Mouse (Mus musculus): ENCODE results near the gene Tpr.

Tpr gene

DNA sequence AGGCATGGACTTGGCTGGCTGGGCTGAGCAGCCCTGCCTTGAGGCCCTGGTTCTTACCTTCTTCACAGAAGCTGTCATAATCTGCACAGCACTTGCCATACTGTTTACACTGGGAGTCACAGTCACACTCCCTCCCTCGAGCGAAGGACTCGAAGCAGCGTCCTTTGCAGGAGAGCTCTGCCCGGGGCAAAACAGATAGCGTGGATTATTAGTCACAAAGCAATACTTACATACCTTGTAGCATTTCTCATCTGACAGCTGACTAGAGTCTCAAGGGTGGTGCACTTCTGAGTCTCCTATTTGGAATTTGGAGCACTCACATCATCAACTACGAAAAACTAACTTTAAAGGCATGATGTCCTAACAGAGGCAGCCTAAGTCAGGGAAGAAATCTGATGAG, 68.0 kb downstream of the Tpr start:
- DNase-seq (ENCODE audit: low read depth, low spot score), result no peak

DNA sequence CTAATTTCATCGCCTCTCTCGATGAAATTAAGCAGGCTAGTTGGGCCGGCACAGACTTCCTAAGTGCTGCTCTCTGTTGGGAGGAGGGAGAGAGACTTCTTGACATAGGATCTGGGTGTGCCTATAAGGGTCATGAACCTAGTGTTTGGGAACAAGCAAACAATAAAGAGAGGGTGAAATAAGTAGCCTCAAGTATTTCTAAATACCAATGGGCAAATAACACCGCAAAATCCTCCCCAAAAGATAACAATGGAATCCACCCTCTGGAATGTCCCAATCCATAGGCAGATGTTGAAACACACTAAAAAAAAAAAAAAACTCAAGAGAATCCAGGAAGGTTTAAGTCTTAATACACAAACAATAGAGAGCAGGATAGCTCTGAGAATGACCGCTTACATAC, 70.4 kb downstream of the Tpr start:
- no peak for DNase-seq (ENCODE audit: low read depth, low spot score)

DNA sequence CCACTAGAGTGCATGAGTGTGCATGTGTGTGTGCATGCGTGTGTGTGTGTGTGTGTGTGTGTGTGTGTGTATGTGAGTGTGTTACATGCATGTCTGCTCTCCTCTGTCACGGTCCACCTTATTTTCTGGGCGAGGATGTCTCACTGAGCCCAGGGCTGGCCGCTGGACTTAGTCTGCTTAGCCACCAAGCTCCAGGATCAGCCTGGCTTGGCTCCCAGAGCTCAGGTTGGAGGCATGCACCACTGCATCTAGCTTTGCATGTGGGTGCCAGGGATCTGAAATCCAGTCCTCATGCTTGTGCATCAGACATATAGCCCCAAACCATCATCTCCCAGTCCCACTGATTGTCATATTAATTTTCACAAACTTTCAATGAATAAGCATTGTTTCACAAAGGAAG, 71.1 kb downstream of the Tpr start:
- DNase-seq (ENCODE audit: low read depth, low spot score), result no peak

DNA sequence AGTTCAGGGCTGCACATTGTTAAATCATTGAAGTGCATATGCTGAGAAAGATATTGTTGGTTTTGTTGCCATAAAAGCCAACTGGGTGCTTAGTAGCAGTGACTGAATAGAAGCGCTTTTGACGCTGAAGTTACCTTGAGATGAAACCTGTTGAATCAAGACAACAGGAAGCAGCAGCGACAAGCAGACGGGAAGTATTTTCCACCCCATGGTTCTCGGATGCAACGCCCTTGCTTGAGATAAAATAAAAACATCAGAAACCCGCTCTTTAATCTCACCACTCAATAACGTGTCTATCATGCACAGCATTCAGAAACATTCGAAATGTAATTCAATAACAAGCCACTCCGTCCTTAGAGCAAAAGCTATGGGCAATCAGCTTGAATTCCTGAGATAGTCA, 72.7 kb downstream of the Tpr start:
- DNase-seq (ENCODE audit: low read depth, low spot score), result peak; percentile 69

DNA sequence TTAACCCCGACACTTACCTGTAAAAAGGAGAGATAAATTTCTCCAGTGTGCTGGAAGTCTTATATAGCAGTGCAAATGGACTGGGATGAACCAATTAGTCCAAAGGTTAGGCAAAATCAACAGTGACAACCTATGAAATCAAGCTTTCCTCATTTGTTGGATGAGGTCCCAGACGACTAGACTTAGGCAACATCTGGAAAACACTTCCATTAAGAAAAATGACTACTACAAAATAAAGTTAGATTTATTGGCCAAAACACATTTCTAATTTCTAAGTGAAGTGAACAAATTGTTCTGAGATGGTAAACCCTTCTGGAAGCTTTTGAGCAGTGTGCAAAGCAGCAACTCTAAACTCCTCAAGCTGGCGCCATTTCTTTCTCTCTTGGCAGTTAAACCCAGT, 73.5 kb downstream of the Tpr start, which contains the start of gene Prg4:
Gene Prg4 (minus strand): TSS at position 34 of the 400 bp plus-strand sequence.
- no peak for DNase-seq (ENCODE audit: low read depth, low spot score)

DNA sequence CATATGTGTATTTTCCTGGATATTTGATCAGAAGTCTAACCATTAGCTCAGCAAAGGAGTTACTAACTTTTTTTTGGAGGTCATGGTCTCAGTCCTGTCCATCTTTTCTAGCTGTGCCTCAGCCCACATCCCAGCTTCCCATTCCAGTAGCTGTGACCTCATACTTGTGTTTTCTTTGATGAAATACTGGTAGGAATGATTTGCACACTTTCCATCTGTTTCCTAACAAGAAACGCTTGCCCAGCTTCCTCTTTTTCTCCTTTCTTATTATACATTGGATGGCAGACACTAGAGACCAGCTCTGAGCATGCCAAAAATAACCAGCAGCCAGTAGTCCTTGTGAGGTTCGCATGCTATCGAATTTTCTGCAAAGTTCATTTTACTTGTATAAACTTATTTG, 77.4 kb downstream of the Tpr start:
- no peak for DNase-seq (ENCODE audit: low read depth, low spot score)

DNA sequence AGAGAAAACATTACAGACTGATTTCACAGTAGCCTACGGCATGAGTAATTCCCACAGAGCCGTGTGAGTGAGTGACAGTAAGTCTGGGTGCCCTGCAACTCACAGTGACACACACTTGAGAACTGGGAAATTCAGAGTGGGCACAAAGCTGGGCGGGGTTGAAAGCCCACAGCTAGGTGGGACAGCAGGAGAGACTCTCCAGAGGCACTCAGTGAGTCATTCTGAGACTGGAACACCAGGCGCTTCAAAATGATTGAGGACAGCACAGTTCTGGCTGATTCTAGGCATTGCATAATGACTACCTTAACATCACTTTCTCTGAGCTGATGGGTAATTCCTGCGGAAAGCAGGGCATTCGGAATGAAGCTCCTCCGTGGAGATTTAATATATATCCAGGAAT, 79.9 kb downstream of the Tpr start:
- DNase-seq (ENCODE audit: low read depth, low spot score), result no peak

DNA sequence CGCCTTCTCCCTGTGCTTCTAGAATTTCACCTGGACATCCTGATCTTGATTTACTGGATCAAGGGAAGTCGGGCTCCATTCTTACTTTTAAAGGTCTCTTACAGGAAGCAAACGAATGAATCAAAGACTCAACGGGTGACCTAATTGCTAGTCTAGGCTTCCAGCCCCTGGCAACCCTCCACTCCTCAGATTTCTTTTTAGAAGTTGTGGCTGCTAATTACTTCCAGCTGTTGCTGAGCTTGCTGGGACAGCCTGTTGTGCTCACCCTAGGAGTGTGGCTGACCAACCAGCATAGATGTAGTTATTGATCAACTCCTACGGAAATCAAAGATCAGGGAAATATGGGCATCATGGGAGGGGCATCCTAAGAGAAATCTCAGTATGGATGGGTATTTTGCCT, 88.0 kb downstream of the Tpr start:
- no peak for DNase-seq (ENCODE audit: low read depth, low spot score)

DNA sequence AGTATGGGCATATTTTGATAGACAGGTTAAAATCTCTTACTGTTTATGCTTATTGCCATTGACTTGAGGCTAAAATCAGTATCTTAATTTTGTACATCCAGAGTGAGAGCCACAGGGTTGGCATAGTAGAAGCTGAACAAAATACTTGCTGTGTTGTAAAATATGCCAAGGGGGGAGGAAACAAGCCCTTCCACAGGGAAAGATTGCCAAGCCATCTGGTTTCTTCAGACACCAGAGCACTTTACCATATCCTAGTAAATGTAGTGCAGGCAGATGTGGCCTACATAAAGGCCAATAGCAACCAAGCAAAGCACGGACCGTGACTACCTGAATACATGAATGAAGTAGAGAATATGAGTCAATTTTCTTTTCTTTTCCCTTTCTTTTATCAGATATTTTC, 96.5 kb downstream of the Tpr start:
- no peak for DNase-seq (ENCODE audit: low read depth, low spot score)

DNA sequence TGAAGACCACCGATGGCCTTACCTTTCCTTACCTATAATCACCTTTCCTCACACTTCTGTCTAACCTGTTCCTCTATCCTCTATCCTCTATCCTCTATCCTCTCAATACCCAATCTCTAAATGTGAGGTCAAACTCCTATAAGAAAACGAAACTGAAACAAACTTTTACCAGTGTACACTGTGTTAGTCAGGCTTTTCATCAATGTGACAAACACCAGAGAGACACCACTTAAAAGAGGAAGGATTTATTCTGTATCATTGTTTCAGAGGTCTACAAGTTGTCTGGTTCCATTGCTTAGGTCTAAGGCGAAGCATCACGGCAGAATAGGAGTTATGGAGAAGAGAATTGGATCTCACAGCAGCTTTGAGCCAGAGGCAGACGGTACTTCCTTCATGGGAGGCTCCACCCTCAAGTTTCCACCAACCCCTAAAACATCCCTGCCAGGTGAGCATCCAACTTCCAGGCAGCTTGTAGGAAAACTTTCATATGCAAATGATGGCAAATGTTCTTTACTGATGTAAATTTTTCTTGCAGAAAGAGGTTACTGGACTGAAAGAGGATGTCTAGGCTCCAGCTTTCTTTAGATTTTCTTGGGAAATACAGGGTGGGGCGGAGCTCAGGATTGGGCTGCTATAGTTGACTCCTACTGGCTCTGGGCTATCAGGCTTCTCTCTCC, 104.1 kb downstream of the Tpr start:
- peak; percentile 23 for DNase-seq (ENCODE audit: low read depth, low spot score)

DNA sequence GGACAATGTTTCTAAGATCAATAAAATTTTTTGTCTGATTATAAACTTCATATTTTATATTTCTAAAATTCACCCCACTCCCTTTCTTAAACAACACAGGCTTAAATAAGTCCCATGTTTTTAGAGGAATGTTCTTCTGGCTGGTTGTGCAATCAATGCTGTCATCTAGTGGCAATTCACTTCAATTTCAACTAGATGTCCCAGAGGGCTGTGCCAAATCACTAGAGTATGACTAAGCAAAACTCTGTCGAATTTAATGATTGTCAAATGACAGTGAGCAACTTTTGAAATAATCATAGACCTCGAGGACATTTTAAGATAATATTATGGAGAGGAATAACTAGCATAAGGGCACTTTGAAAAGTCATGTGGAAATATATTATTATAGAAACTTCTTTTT, 105.1 kb downstream of the Tpr start:
- peak; percentile 47 for DNase-seq (ENCODE audit: low read depth, low spot score)

DNA sequence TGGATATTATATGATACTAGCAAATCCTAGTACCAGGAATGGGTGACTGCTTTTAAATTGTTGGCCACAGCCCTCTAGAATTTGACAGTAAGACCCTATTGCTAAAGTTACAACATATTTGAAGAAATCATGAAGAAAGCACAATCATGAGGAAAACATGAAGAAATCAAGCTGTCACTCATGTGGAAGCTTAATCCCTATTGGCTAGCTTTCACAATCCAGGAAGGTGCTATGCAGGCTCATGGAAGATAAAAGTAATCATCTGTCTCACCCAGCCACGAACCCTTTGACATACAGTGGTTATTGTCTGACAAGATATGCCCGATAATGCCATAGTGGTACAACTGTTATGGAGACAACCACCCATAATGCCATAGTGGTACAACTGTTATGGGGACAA, 105.5 kb downstream of the Tpr start:
- DNase-seq (ENCODE audit: low read depth, low spot score), result no peak
